Mouse (Mus musculus): ENCODE measurements around the gene Gdf15.

Gdf15 gene

DNA sequence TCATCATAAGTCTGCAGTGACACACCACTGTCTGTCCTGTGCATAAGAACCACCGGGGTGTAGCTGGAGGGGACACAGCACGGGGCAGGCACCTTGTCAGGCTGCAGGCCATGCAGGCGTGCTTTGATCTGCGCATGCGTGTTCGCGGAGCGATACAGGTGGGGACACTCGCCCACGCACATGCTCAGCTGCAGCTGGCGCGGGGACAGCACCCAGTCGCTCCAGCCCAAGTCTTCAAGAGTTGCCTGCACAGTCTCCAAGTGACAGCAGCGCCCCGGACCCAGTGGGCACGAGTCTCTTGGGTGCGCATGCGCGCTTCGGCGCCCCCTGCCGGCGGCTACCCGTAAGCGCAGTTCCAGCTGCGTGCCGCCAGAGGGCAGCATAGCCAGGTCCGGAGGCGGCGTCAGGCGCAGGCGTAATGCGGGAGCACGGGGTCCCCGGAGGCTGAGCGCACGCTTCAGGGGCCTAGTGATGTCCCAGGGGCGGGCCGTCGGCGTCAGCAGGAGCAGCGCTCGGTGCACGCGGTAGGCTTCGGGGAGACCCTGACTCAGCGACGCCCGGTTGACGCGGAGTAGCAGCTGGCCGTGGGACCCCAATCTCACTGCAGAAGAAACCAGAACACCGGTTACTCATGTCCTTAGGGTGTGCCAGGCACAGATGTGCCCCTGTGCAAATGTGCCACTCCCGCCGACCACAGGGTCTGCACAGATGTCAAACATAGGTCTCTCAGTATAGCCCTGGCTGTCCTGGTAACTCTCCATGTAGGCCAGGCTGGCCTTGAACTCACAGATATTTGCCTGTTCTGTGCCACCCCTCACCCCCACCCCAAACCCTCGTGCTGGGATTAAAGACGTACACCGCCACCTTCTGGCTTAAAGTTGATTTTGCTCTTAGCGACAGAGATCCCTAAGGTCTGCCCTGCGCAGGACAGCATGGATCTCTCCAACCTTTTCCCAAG, 2.4 kb downstream of the Gdf15 start:
- DNase-seq (ENCODE audit: low spot score in 2 of 2) = peak; percentile 84 to 86

DNA sequence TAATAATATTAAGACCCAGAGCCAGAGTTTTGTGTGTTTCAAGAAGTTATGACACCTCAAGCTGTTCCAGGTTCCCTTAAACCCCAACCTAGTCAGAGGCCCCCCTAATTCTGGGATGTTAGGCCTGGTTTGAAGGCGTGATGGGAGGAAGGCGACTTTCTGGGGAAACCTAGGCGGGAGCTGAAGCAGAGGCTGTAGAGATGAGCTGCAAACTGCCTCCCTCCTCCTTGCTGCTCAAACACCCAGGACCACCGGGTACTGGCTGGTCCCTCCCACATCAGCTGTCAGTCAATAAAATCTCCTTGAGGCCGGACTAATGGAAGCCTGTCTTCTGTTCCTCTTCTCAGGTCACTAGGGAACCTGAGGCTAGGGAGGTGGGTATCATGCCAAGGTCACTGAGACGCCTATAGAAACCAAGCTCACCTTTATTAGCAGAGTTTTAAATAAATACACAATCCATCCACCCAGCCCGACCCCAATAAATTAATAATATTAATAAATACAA, 3.2 kb downstream of the Gdf15 start:
- no peak for DNase-seq (ENCODE audit: low spot score in 2 of 2)

DNA sequence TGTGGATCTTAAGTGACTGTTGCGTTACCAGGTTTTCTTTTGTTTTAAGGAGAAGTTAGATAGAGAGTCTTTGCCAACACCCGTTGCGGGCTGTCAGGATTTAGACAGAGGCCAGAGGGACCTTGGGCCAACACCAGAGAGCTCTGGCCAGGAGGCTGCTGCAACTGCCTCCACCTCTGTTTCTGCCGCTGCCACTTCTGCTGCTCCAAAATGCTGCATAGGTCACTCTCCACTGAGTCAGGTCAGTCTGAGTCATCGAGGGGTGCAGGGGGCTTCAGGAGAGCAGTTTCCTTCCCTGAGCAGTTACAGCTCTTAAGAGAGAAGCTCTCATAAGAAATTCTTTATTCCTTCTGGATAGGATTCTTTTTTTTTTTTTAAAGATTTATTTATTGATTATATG, 5.2 kb downstream of the Gdf15 start:
- no peak for DNase-seq (ENCODE audit: low spot score in 2 of 2)

DNA sequence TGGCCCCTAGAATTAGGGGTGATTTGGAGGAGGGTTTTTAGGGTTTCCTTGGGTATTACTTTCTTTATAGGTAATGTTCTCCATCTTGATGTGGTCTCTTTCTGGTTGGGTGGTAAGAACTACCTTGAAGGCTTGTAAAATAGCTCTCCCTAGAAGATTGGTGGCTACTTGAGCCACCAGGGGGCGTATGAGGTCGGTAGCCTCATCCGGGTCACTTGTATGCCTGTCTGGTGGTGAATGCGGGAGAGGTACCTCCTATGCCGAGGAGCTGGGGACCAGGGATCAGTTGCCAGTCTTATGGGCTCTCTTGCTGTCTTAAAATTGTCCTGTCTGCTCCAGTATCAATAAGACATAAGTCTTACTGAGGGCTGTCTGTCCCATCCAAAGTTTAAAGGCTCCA, 7.2 kb downstream of the Gdf15 start:
- DNase-seq (ENCODE audit: low spot score in 2 of 2) = no peak

DNA sequence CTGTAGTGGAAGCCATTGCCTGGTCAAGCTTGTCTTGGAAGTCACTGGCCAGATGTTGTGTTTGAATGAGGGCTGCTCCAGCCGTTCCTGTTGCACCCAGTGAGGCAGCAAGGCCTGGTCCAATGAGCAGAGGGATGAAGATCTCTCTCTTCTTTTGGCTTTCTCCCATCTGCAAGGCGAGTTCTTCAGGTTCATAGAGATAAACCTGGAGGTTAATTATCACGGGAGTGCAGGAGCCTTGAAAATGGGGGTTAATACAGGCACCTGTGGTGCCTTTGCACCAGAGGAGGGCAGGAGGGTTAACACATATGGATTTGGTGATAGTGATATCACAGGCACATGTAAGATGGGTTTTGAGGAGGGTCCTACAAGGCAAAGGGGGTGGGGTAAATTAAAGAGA, 10.0 kb downstream of the Gdf15 start:
- no peak for DNase-seq (ENCODE audit: low spot score in 2 of 2)

DNA sequence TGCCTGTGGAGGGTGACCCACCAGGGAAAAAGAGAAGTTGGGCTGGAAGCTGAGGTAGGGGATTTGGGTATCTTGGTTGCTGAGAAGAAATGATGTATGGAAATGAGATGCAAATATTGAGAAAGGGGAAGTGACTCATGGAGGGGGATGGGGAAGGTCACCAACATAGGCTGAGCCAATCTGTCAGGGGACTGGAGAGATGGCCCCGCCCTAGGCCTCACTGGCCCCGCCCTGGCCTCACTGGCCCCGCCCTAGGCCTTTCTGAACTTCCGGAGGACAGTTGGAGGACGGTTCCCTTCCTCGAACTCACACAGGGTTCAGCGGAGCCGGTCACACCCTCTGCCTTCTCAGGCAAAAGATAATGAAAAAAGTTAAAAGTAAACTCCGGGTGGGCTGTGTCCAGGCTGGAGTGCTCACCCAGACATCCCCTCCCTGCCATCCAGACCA, 13.3 kb downstream of the Gdf15 start:
- DNase-seq (ENCODE audit: low spot score in 2 of 2) = no peak

DNA sequence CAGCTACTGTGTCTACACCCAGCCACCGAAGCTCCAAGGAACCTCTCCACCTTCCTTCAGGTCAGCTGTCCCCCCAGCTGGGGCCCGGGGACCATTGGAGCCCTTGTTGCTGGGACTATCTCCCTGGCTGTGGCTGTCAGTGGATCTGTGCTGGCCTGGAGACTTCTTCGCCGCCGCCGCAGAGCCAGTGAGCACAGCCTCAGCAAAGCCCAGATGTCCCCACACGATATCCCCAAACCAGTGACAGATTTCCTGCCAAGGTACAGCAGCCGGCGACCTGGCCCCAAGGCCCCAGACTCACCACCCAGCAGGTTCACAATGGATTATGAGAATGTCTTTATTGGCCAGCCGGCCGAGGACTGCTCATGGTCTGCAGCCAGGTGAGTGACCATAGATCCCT, 14.3 kb downstream of the Gdf15 start:
- no peak for DNase-seq (ENCODE audit: low spot score in 2 of 2)

DNA sequence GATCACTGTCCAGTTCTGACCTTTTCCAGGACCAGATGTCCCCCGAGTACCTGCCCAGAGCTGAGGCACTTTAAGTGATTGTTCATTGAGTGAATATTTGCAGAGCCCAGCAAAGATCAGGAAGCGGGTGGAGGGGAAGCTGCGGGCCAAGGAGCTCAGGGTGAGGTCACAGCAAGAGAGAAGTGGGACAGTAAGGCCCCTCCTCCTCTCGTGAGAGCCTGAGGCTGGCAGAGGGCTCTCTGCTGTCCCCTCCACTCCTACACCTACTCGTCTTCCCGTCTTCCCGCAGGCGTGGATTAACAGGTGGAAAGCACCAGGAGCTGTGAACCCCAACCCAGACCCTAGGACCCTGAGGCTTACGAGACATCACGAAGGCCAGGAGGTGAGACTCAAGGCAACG, 15.6 kb downstream of the Gdf15 start:
- DNase-seq (ENCODE audit: low spot score in 2 of 2) = no peak

DNA sequence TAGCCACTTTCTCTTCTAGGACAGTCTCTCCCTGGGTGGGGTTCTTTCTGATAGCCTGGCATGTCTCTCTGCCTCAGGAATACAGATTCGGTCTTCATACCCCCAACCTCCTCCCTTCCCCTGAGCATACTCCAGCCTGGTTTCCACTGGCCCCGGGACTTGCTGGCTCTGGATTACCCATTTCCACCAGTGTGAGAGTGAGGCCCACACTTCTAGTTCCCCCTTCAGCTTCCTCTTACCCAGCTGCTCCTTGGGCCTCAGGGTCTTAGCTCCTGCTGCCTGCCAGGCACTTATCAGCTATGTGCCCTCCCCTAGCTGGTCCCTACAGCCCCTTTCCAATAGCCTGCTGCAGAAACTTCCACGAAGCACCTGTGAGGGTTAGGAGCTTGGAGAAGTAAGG, 16.4 kb downstream of the Gdf15 start, which contains the start of gene Lrrc25:
TSS of gene Lrrc25 (plus strand) at position 262 of the 400 bp plus-strand sequence.
- DNase-seq (ENCODE audit: low spot score in 2 of 2) = no peak

DNA sequence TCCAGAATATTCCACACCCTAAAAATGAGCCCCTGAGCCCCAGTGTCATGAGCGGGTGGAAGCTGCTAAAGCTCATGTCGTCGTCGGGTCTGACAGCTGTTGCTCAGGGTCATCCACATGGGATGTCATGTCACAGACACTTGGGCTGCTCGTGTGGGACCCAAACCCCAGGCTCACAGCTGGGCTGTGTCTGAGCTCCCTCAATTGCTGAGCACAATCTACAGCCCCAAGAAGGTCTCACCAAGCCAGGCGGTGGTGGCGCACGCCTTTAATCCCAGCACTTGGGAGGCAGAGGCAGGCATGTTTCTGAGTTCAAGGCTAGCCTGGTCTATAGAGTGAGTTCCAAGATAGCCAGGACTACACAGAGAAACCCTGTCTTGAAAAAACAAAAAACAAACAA, 17.0 kb downstream of the Gdf15 start:
- no peak for DNase-seq (ENCODE audit: low spot score in 2 of 2)

DNA sequence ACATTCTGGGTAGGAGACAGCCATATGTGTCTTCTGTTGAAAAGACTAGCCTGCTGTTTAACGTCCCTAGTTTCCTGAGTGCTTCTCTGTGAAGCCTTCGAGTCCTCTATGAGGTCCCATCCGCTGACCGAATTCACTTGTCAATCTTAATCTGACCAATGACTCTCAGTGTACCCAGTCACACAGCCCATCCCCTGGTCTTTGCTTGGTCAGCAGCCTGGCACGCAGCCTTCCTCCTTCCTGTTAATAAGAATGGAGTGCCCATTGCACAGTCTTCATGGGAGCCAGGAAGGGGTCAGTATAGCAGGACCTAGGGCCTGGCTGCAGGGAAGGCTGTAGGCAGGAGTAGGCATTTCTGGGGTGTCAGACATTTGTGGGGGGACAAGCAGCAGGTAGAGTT, 17.8 kb downstream of the Gdf15 start:
- no peak for DNase-seq (ENCODE audit: low spot score in 2 of 2)

DNA sequence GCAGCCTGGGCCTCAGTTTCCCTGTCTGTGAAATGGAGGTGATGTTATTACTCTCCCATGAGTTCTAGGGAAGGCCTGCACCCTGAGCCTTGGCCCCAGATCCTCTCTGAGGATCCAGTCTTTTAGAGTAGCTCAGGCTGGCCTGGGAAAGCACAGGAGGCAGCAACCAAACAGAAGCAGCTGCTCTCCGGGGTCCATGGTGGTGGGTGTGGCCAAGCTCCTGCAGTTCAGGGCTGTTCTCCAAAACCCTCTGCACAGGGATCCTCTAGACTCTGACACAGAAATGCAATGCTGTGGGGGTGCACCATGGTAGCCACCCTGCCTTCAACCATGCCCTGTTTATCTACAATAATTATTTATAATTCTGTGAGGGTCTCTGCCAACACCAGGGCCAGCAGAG, 18.5 kb downstream of the Gdf15 start:
- no peak for DNase-seq (ENCODE audit: low spot score in 2 of 2)

DNA sequence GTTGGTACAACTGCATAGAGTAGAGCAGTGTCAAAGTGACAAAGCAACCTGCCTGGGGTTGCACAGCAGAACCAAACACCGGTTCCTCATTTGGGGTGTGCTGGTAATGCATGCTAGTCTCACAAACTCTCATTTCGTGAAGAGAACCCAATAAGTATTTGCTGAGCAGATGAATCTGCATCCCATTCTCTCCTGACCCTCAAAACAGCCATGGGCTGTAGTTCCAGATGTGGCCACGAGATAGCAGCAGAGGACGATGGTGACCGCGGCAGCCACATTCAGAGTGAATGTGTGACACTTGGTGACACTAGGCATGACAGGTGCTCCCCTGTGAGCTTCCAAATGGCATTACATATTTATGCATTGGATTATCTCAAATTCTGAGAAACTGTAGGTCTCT, 20.4 kb downstream of the Gdf15 start:
- peak; percentile 75 to 85 for DNase-seq (ENCODE audit: low spot score in 2 of 2)

DNA sequence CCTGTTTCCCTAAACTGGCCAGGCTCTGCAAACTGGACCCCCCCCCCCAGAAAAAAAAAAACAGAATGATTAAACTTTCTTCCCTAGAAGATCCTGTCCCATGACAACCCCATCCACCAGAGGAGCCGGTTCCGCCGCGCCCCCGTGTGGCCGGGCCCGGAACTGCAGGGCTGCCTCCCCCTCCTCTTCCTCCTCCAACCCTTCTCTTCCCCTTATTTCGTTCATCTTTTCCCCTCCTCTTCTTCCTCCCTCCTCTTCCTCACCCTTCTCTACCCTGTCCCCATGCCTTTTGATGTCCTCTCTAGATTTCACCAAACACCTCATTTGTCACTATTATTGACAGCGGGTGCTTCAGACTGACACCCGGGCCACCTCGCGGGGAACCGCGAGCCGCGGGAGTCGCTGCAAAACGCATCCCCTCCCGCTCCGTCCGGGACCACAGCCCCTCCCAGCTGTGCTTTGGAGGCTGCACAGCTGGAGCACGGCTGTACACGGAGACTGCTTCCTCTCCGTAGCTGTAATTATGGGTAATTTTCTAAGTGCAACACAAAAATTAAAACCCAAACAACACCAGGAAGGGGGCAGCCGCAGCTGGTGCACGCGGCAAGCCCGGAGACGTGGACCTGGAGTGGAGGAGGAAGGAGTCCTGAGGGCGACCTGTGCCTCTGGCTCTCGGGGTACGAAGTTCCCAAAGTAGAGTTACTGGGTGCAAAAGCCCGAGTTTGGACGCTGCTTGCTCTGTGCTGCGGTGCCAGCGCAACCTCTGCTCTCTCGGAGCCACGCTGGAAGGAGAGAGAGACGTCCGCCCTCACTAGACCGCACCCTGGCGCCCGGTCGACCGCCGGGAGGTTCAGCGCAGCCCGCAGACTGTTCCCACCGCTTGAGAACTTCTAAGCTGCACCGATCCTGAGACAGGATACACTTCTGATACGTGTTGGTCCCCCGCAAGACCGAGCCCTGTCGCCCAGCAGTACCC, 21.2 kb downstream of the Gdf15 start:
- DNase-seq (ENCODE audit: low spot score in 2 of 2) = peak in 1 of 2 experiments; percentile 73

DNA sequence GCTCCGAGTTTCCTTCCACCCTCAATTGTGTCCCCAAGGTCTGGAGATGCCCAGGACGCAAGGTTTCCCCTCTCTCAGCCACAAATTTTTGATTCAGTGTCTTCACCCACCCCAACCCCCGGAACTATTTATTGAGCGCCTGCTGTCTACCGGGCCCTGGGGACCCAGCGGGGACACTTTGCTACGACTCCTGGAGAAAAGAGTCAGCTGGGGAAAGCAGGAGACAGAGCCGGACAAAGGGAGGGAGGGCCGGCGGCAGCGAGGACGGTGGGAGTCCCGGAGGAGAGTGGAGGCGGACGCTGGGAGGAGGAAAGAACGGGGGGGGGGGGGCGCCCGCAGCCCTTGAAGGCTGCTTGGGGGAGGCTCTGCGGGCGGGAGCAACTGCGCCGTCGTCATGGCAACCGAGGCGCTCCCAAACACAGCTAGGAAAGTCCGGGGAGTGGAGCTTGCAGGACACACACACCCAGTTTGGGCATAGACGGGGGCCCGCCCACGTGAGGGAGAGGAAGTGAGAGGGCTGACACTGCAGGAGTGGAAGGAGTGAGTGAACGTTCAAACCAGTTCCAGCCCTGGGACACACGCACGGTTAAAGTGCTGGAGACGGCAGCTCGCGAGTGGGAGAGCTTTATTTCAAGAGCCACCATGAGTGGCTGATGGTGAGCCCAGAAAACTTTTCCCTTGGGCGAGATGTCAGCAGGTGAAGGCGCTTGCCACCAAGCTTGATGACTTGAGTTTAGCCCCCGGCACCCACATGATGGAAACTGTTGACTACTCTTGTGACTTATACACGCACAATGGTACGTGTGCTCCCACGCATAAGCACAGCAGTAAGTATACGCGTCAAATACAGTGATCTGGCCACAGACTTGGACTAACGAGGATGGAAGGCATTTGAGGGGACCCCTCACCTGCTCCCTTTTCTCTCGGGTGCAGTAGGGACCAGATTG, 22.1 kb downstream of the Gdf15 start:
- peak; percentile 77 to 83 for DNase-seq (ENCODE audit: low spot score in 2 of 2)

DNA sequence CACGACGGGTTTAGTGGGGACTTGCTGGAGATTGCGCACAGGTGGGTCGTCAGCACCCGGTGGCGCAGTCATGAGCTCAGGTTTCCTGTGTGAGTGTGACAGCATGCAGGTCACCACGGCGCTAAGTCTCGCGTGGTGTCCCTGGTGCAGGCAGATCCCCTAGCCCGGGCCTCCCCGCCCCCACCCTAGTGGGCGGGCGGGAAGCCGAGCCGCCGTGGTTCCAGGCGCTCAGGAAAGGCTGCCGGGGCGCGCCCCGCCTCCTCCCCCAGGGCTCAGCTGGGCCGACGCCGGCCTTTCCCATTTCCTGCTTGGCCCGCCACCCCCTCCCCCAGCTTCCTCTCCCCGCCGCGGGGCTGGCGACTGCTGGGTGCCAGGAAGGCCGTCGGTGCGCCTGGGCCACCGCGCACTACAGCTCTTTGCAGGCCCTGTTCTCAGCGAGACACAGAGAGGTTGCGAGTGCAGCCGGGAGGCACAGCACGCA, 22.8 kb downstream of the Gdf15 start:
- DNase-seq (ENCODE audit: low spot score in 2 of 2) = peak; percentile 61 to 78

DNA sequence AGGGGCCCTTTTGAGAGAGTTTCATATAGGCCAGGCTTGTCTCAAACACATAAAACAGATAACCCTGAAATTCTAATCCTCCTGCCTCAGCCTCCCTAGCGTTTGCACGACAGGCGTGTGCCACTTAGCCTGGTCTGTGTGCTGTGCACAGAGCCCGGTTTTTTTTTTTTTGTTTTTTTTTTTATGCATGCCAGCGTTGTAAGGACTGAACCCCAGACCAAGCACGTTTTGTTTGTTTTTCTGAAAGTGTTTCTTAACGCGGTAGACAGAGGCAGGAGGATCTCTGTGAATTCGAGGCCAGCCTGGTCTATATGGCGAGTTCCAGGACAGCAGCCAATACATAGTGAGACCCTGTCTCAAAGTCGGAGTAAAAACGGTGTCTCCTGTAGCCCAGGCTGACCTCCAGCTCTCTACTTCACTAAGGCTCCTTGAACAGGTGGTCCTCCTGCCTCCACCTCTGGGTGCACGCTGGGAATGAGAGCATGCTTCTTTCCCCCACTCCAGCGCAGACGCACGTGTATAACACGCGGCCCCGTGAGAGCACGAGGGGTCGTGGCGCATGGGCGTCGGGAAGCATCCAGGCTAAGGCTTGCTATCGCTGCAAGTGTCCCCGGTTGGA, 23.4 kb downstream of the Gdf15 start, which contains the start of gene Ssbp4:
TSS of gene Ssbp4 (minus strand) at position 124 of the 619 bp plus-strand sequence.
- no peak for DNase-seq (ENCODE audit: low spot score in 2 of 2)

DNA sequence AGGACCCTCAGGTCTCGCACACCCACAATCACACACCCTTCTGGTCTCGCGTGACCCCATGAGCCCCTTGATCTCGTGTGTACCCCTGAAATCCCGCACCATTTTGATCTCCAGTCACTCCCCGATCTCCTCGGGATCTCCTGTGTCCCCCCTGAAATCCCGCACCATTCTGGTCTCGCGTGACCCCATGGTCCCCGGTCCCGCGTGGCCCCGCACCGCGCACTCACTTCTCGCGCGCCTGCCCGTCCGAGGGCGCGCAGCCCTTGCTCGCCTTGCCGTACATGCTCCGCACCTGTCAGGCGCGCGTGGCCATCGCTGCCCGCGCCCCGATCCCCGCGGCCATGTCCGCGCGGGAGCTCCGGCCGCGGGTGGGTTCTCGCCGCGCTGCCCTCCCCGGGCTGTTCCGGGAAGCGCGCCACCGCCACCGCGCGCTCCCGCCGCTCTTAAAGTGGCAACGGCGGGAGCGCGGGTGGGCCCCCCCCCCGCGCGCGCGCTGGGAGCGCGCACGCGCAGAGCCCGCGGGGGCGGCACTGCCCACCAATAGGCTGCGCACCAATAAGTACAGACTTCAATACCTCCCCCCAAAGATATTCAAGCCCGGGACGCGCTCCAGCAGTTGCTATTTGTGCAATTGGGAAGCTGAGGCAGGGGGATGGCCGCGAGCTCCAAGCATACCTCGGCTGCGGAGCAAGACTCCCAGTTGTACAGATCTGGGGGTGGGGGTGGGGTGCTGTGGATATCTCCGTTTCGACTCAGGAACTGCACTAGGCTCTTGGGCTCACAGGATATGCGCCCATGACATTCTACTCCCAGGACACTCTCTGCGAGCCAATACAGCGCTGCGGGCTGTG, 24.1 kb downstream of the Gdf15 start:
- peak in 1 of 2 experiments; percentile 48 for DNase-seq (ENCODE audit: low spot score in 2 of 2)

DNA sequence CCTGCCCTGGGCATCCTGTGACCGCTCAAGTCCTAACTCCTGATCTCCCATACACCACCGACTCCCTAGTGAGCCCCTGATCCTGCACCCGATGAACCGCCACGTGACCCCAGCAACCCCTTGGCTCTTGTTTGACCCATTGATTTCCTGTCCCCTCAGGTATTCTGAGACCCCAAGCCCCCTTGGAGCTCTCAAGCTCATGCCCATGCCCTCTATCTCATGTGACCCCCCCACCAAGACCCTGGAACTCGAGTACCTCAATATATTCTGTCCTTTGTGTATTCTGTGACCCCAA, 24.7 kb downstream of the Gdf15 start:
- no peak for DNase-seq (ENCODE audit: low spot score in 2 of 2)

Data from frontal cortex, postnatal 14 days (tissue).